Mouse (Mus musculus) G1E (cell line): ENCODE results near the gene Grb2.

Experiments used
- CTCF ChIP-seq: IDR thresholded peaks from 2 replicates; pipeline ENCODE4 v1.5.1; 2012; ENCODE audit warnings: low read depth, low read length, inconsistent platforms, mixed read lengths
- GATA1 ChIP-seq: IDR thresholded peaks from 2 replicates; pipeline ENCODE4 v1.6.1; 2012; ENCODE audit warnings: borderline replicate concordance, low read length, inconsistent platforms, mixed read lengths

DNA sequence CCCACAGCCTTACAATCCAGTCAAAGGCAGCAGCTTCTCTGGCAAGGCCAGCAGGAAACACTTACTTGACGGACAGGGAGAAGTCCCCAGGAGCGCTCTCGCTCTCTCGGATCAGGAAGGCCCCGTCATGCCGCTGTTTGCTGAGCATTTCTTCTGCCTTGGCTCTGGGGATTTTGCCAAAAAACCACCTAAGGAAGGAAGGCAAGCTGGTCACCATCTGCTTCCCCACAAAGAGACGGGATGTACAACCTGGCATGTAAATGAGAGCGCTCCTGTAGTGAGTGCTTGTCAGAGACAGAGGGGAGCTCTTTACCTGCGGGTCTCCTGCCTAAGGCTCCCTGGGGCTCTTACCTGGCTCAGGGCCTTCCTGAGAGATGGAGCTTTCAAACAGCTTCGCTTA lies 58.7 kb downstream of the Grb2 start:
- TF ChIP-seq CTCF (no peak), GATA1 (no peak)
